Mouse (Mus musculus): Measurements from ENCODE around the gene Fbxl17. TPM values are rescaled to one million over a fixed set of nuclear protein-coding genes. Genes with fewer than 3 reads are reported as not detected.

Gene Fbxl17
- 26.2 to 34.8 TPM (median 29.1 TPM) in 4 replicates for total RNA-seq (2023)

DNA sequence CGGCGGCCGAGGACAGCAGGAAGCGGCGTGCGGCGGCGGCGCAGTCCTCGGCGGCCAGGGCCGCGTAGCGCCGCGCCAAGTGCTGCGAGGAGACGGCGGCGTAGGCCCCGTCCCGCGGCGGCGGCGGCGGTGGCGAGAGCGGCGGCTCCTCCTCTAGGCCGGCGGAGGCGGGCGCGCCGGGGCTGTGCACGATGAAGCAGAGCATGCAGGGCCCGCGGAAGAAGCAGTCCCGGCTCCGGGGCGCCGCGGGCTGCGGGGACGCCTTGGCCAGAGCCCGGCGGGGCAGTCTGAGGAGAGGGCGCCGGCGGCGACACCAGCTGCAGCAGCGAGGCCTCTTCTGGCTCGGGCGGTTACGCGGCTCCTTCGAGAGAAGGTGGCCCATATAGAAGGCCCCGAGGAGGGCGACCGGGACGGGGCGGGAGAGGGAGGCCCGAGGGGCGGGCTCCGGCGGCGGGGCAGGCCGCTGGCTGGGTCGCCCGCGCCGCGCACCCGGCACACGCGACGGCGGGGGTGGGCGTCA lies at the start of gene Fbxl17:
TSS of gene Fbxl17 (minus strand) at position 382 of the 520 bp plus-strand sequence.

